Mouse (Mus musculus) cerebellum, adult 2 months (tissue): ENCODE results near the gene H3f3a. TPM values are rescaled to one million over a fixed set of nuclear protein-coding genes. Genes with fewer than 3 reads are reported as not detected.

Source experiments
- DNase-seq, 2 experiments: peaks; one replicate each; pipeline ENCODE4 v3.0.0; 2021
- H3K27ac ChIP-seq: fragments of 200-500 bp; 2 replicates; pipeline ENCODE4 v1.5.1; 2012; ENCODE audit warnings: low read length, control low read depth, inconsistent platforms; ENCODE audit not compliant: insufficient read depth
- H3K27me3 ChIP-seq: fragments of 200-500 bp; 2 replicates; pipeline ENCODE4 v1.6.1; 2012; ENCODE audit warnings: inconsistent platforms, mild to moderate bottlenecking, low read length, moderate library complexity; ENCODE audit not compliant: control insufficient read depth, insufficient read depth
- H3K4me1 ChIP-seq: fragments of 200-500 bp; 2 replicates; pipeline ENCODE4 v1.6.1; 2011; ENCODE audit warnings: low read length; ENCODE audit not compliant: control insufficient read depth, insufficient read depth
- H3K4me3 ChIP-seq: fragments of 200-500 bp; replicated peaks from 2 replicates; pipeline ENCODE3; 2011; ENCODE audit warnings: mild to moderate bottlenecking, low read depth, low read length, control low read depth; ENCODE audit not compliant: insufficient read depth
- CTCF ChIP-seq: fragments of 200-500 bp; IDR thresholded peaks from 2 replicates; pipeline ENCODE4 v1.5.1; 2011; ENCODE audit warnings: low read depth, mild to moderate bottlenecking, control low read depth, low read length, moderate library complexity, borderline replicate concordance; ENCODE audit not compliant: insufficient read depth
- POLR2A ChIP-seq: fragments of 200-500 bp; IDR thresholded peaks from 2 replicates; pipeline ENCODE4 v1.6.1; 2011; ENCODE audit warnings: low read length, control low read depth, borderline replicate concordance; ENCODE audit not compliant: insufficient read depth
- WGBS: fragments of 180-500 bp; shearing (Covaris S2); methylation state at CpG from one replicate; pipeline ENCODE4 v1.1.7; 2018; 5-methylcytosine and 5-hydroxymethylcytosine counted together
- polyA plus RNA-seq: library from polyadenylated mRNA; depleted of rRNA; stranded (reverse); fragments of >200 nt; gene quantifications from 2 replicates; pipeline ENCODE4 v1.2.3, GENCODE M21; 2012

H3f3a gene
- polyA plus RNA-seq, 1 experiment = 463 TPM

DNA sequence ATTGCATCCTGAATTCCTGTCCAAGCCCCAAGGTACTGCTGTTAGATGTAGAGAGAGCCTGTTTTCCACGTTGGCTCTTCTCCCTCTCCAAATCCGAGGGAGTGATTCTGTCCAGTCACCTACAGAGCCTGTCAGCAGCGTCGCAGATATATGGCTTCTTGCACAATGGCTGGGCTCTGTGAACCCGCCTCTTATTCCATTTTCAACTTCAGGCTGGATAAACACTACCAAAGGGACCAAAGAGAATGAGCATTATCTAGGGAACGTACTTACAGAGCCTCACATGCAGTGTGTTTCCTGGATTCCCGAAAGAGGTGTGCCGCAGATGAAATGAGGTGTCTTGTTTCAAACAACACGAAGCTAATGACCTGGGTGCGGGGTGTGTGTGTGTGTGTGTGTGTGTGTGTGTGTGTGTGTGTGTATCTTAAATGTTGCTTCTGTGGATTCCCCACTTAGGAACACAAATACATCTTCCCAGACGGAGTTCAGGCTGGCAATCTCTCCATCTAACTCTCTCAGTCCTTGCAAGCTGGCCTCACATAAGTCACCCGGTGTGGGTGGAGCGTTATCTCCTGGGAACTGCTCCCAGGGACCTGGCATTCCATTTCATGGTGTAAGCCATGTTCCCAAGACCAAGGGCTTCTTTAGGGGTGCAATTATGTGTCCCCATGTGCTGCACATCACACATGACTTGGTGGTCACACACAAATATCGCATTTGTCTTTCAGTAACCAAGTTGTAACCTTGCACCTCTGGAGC is 17.0 kb upstream of the H3f3a start:
- no peak overlapping the region for H3K4me3 ChIP-seq
- no peak for TF ChIP-seq CTCF
- TF ChIP-seq POLR2A = no peak
- no peaks in the 10 kb centered on the region for H3K27me3 ChIP-seq
- no peaks in the 10 kb centered on the region for H3K4me1 ChIP-seq
- 70% methylated on average over 14 of the region's 14 CpGs for WGBS
- no peak overlapping the region for H3K27ac ChIP-seq
- no peak for DNase-seq

DNA sequence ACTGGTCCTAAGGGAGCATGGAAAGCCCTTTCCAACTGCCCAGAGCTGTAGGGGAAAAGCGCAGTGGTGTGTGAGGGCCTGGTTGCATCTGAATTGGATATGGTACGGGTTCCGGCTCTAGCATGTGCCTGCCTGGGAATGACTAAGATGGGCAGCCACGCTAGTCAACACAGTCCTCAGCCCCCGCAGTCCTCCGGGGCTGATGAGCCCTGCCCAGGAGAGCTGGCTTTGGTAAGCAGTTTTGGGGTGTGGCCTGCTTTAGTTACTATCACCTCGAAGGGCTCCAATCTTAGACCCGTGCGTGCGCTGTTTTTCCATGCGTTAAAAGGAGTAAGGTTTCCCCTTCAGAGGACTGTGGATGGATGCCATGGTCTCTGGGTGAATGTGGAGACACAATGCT is 16.4 kb upstream of the H3f3a start:
- Histone ChIP-seq H3K4me1 (no peaks in the 10 kb centered on the region), H3K27ac (no peak overlapping the region), H3K4me3 (no peak overlapping the region), H3K27me3 (no peaks in the 10 kb centered on the region)
- DNase-seq = no peak
- no peak for TF ChIP-seq CTCF
- TF ChIP-seq POLR2A = no peak
- 86% methylated on average over 11 of the region's 11 CpGs for WGBS

DNA sequence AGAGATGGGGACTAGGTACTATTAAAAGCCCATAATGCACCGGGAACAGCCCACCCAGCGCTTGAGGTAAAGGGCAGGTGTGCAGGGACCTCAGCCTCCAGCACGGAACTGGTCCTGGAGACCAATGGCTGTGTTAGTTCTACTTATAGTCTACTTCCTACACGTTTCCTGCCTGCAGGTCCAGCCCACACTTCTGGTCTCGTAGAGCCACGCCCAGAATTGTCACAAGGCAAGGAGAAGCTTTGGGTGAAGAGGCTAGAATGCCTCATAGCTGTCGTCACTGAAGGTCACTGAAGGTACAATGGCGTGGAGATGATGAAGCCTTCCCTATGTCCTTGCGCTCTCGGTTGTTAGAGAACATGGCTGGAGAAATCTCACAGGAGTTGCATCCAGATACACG is 16.0 kb upstream of the H3f3a start:
- no peaks in the 10 kb centered on the region for H3K4me1 ChIP-seq
- TF ChIP-seq CTCF = no peak
- TF ChIP-seq POLR2A = no peak
- no peak for DNase-seq
- H3K4me3 ChIP-seq = no peak overlapping the region
- WGBS = 87% methylated on average over 11 of the region's 11 CpGs
- no peaks in the 10 kb centered on the region for H3K27me3 ChIP-seq
- H3K27ac ChIP-seq = no peak overlapping the region

DNA sequence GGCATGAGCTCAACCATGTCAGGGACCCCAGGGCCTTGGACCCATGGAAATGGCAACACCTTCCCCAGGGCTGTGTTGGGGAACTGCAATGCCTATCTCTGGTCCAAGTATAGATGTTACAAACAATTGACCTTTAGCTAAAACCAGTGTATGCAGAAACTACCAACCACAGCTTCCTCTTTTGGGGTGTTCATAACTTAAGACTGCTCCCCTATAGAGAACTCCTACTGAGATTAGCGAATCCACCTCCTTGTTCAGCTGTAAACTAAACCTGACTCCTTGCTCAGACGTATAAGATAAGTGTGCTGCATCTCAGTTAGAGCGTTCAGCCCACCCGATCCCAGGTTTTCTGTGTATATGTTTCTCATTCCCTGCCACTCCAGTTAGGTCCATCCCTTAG is 12.9 kb upstream of the H3f3a start:
- Histone ChIP-seq H3K27me3 (no peaks in the 10 kb centered on the region), H3K27ac (no peak overlapping the region), H3K4me3 (no peak overlapping the region), H3K4me1 (no peaks in the 10 kb centered on the region)
- 95% methylated on average over 4 of the region's 4 CpGs for WGBS
- no peak for DNase-seq
- TF ChIP-seq POLR2A (no peak), CTCF (no peak)

DNA sequence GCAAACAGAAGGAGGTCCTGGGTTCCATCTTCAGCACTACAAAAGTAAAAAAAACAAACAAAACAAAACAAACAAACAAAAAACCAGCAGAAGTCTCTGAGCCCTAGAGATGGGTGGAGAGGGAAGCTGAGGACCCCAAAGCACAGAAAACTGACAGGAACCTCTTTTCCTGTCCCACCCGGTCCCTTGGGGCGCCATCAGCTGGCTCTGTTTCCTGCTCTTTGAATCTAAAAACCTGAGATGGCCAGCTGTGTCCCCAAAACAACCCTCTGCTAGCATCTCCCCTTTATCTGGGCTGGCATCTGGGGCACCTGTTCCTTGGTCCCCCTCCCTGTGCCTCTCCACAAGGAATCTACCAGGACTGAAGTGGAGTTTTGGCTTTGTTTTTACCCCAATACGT is 11.0 kb upstream of the H3f3a start:
- no peaks in the 10 kb centered on the region for H3K4me1 ChIP-seq
- H3K4me3 ChIP-seq = no peak overlapping the region
- H3K27me3 ChIP-seq = no peaks in the 10 kb centered on the region
- DNase-seq = no peak
- no peak overlapping the region for H3K27ac ChIP-seq
- 75% methylated on average over 3 of the region's 3 CpGs for WGBS
- no peak for TF ChIP-seq POLR2A
- TF ChIP-seq CTCF = no peak

DNA sequence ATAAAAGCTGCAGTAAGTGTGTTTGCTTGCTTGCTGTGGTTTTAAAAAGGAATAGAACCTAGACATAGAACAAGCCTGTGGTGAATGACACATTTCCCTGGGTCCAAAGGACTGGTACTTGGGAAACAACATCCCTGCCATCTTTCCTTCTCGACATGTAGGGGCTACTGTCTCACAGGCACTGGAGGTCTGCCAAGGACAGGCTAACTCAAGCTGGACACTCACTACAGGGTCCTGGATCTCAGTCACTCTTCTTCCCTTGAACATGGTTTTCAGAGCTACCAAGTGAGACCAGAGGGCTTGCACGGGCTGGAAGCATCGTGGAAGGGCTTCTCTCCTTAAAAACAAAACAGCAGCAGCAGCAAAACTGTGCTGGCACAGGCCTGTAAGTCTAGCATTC is 10.0 kb upstream of the H3f3a start:
- no peak for TF ChIP-seq CTCF
- TF ChIP-seq POLR2A = no peak
- no peak overlapping the region for H3K27ac ChIP-seq
- no peak overlapping the region for H3K4me3 ChIP-seq
- 5% methylated on average over 3 of the region's 3 CpGs for WGBS
- H3K4me1 ChIP-seq = no peaks in the 10 kb centered on the region
- DNase-seq = no peak
- H3K27me3 ChIP-seq = no peaks in the 10 kb centered on the region

DNA sequence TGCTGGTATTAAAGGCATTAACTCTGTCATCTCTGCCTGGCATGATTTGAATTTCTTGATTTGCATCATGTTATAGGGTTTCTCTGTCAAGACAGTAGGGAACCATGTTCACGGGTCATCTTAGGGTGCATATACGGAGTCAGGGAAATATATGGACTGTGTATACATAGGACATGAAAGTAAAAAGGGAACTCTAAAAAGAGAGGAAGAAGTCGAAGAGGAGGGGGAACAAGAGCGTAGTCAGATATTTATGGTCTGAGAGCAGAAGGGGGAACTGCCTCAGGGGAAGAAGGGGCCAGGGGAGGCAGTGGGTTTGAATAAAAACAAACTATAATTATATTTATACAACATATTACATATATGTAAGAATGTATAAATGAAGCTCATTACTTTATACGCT is 8.5 kb upstream of the H3f3a start:
- Histone ChIP-seq H3K4me1 (no peaks in the 10 kb centered on the region), H3K27me3 (no peaks in the 10 kb centered on the region), H3K27ac (no peak overlapping the region), H3K4me3 (no peak overlapping the region)
- no peak for DNase-seq
- no peak for TF ChIP-seq POLR2A
- TF ChIP-seq CTCF = no peak
- 92% methylated on average over 5 of the region's 5 CpGs for whole genome bisulfite sequencing

DNA sequence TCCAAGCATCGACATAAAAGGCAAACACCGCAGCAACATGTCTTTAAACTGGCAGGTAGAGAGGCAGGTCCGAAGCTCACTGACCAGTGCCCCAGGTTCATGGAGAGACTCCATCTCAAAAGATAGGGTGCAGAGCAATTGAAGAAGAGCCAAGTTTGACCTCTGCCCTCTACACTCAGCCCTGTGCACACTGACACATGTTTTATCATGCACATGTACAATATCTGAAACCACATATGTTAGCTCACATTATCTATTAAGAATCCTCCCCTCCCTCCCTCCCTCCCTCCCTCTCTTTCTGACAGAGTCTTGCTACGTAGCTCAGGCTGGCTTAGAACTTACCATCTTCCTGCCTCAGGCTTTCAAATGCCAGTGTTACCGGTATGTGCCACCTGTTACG is 7.4 kb upstream of the H3f3a start:
- Histone ChIP-seq H3K27me3 (no peaks in the 10 kb centered on the region), H3K4me1 (no peaks in the 10 kb centered on the region; the same call in 1 of the 2 replicates), H3K4me3 (no peak overlapping the region), H3K27ac (no peak overlapping the region)
- no peak for DNase-seq
- TF ChIP-seq CTCF (no peak), POLR2A (no peak)
- 90% methylated on average over 6 of the region's 6 CpGs for WGBS

DNA sequence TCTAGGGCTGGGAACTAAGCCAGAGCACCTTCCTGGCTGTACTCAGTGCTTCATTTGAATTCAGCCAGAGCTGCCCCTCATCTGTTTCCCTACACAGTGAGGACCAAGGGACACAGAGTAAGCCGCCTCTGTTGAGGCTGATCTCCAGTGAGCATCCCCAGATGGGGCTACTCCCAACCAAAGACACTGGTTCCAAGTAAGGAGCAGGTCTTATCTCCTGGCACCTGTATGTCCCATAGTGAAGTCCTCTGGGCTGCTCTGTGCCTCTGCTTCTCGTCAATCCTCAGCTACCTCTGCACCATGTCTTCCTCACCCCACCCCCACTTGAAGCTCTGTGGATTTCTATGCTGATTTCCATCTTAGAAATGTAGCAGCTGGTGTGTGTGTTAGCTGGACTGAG is 4.3 kb upstream of the H3f3a start:
- 84% methylated on average over 2 of the region's 2 CpGs for WGBS
- TF ChIP-seq CTCF (no peak), POLR2A (no peak)
- Histone ChIP-seq H3K27me3 (no peaks in the 10 kb centered on the region), H3K4me1 (peaks cover 6% of the 10 kb centered on the region; the same call in 1 of the 2 replicates), H3K27ac (no peak overlapping the region), H3K4me3 (no peak overlapping the region)
- no peak for DNase-seq
